Mouse (Mus musculus): ENCODE results near the gene Gadl1.

The Gadl1 gene

DNA sequence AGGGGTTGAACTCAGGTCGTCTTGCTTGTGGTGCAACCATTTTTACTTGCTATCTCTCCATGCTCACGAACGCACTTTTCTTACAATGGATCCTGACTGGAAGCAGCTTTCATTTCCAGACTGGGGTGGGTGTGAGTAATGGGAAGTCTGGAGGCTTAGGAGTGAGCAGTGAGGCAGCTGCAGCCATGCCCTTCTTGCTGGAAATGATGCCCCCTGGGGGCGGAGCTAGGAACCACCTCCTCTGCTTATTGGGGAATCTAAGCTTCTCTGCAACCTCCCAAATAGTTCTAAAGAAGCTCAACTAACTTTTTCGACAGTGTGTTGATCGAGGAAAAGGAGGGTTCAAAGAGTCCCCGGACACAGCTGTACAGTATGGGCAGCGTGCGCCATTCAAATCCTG is 179.7 kb downstream of the Gadl1 start:
- DNase-seq (ENCODE audit: low spot score): no peak

DNA sequence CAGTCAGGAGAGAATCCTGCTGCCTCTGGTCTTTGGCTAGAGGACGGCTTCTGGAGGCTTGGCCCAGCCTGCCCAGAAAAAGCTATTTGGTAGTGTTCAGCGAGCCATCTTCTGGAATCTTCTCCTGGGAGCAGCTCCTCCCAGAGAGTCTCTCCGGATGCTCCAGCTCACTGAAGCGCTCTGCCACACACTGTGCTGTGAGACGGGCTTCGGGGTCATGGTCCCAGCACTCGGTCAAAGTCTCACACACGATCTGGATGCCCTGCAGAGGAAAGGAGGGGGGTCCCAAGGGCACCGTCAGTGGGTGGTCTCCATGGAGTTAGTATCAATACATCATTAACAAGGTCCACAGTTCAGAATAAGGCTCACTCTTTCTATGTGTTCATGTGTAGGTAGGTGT is 181.0 kb downstream of the Gadl1 start:
- DNase-seq (ENCODE audit: low spot score): no peak

DNA sequence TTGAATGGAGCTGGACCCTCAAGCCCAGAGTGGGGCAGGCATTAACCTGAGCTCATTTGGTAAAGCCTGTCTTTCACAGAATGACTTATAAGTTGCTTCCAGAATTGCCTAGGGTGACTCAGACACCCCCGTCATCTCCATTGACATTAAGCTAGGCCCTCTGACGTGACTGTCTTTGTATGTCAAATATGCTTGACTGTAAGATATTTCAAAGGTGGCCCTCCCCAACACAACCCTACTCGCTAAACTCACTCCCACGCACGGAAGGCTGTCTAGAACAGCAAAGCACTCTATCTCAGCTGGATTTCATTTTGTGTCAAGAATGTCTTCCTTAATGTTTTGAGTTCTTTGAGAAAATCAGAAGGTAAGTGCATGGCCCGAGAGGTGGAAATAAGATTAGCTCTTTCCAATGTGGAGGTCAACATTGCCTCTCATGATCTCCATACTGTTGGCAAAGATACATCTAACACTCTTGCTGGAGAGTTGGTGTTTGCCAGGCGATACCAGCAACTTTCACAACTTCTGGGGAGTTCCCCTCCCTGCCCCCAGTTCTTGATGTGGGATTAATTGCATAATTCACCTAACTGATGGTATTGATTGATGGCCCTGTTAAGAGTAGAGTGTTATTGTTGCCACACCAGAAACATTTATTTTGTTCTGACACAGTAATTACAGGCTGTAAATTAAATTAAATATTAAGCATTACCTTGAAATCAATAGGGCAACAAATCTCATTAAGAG is 182.0 kb downstream of the Gadl1 start:
- DNase-seq (ENCODE audit: low spot score): no peak

DNA sequence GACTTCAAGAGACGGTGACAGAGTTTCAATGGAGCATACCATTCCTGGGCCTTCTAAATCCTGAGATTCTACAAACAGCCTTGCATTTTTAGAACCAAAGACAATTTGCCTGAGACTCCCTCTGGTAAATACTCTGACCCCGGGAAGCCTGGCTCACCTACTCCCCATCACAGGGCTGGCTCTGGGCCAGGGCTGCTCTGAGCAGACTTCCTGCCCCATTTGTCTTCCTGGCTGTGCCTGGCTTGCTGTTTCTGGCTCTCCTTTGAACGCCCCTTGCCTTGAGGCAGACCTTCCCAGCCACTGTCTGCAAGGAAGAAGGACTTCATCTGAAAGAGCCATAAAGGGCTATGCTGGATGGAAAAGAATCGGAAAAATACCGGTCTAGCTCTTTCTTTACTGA is 182.7 kb downstream of the Gadl1 start:
- DNase-seq (ENCODE audit: low spot score): no peak

DNA sequence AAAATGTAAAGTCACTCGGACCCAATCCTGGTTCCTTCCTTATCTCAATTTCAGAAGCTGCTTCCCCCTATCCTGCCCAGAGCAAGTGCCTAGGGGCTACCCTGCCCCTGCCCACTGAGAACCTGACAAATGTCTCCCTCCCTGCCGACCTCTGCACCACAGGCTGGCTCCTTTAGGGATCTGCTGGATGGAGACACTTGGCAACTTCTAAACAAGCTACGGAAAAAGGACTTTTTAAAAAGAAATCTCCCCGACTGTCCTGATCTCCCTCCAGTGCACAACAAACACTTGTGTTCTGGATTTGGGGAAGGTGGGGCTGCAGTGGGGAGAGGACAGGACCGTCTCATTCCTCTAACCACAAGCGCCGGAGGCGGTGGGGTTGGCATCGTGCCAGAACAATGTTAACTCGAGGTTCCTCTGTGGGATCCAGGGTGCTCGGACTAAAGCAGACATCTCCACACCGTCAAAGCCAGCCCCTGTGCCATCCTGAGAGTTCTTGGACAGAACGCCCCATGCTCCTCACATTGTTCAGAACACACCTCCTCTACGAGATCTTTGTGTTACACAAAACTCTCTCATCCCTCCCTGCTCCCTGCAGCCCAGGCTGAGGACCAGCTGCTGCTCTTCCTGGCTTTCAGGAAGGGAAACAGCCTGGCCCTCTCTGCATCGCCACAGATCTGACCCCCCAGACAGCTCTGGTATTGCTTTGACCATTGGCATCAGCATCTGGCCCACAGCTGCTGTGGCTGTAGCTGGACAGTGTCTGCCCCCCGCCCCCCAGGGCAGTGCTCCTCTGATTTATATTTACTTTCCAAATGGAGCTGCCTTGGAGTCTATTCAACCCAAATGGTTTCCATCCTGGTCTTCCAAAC is 189.7 kb downstream of the Gadl1 start:
- DNase-seq (ENCODE audit: low spot score): no peak

DNA sequence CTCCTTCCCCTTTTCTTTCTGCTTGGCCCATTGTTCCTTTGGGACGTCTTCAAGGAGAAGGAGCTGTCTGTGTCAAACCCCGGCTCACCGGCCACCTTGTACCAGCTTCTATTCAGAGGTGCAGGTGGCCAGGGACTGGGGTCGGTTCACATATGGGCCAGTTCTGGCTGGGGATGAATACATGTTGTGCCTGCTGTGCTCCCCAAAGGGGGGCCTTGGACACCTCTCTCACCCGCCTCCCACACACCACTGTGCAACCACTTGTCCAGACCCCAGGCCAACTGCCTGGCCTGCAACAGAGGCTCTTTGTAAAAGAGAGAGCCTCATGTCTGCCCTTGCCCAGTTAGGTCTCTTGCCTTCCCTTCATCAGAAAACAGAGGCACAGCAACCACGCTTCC is 190.3 kb downstream of the Gadl1 start:
- no peak for DNase-seq (ENCODE audit: low spot score)

DNA sequence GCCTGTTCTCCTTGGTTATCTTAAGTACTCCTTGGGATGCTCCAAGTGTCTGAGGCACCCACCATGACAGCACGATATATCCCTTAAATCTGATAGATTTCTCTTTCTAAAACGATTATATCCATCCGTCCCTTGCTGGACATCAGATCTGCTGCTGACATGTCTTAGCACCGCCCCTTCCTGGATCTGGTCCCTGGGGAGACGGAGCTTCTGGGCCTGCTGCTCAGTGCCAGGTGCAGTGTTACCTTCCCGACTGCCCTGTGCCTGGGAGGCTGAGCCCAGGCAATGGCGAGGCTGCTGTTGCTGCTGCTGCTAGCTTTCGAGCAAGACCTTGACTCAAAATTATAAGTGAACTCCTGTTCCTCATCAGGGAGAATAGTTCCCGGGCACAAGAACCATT is 190.8 kb downstream of the Gadl1 start:
- DNase-seq (ENCODE audit: low spot score): no peak

DNA sequence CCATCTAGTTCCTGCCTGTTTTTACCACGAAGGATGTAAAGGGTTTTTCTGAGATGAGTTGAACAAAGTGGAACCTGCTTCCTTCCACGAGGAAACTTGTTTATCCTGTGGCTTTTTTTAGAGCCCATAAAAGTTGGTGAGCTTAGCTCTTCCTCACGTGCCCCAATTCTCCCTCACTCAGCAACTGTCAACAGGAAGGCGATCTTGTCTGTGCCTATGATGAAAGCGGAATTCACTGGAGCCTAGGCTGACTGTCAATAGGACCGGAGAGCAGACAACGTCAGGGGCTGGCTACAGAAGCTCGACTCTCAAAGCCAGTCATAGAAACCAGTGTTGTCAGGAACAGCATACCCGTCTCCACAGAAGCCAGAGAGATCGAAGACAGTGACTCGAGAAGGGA is 192.6 kb downstream of the Gadl1 start:
- no peak for DNase-seq (ENCODE audit: low spot score)

DNA sequence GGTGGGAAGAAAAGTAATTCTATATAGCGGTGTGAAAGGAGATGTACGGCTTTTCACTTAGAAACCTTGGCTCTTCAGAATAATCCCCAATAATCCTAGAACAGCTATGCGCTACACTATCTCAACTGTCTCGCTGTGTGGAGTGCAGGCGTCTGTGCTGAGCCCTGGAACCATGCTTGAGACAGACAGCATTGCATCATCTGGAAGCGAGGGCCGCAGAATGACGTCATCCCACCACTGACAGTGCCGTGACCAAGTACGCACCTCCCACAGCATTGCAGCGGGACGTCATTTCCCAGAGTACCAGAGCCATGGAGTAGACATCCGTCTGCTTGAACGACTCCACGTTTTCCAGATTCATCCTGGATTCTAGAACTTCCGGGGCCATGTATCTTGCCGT is 195.5 kb downstream of the Gadl1 start:
- DNase-seq (ENCODE audit: low spot score): no peak

DNA sequence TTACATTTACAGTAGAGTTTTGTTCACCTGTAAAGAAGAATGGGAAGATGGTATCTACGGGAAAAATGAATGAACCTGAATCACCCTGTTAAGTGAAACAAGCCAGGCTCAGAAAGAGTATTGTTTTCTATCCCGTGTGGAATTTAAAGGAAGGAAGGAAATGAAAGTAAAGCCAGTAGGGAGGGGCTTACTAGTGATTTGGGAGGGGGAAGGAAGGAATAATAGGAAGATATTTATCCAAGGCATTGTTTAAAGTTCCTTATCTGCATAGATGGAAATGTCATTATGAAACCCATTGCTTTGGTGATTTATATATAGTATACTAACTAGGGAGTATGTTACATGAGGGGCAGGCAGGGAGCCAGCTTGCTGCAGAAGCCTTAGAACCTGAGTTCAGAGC is 199.5 kb downstream of the Gadl1 start:
- no peak for DNase-seq (ENCODE audit: low spot score)

DNA sequence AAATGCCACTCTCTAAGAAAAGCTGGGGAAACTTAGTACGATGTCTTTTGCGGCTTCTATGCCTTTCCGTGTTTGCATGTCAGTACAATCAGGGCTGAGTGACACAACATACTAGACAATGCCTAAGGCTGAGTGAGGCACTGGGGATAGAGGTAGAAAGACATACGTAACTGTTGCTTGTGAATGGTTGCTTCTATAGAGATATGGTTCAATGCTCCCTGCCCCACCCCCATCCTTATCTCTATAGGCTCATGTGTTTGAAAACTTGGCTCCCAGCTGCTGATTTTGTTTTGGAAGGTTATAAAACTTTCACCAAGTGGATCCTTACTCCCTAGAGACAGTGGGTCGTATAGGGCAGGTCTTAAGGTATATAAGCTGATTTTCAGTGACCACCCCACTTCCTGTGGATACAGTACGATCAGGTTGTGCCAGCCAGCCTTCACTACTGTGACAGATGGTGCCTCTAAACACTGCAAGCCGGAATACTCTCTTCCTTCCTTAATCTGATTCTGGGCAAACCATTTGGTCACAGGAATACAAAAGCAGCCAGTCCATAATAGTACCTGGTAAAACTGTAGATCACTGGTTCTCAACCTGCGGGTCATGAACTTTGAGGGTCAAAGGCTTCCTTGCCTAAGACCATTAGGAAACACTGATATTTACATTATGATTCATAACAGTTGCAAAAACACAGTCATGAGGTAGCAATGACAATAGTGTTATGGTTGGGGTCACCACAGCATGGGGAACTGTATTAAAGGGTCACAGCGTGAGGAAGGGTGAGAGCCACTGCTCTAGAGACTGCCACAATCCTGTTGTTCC is 202.1 kb downstream of the Gadl1 start:
- DNase-seq (ENCODE audit: low spot score): no peak

DNA sequence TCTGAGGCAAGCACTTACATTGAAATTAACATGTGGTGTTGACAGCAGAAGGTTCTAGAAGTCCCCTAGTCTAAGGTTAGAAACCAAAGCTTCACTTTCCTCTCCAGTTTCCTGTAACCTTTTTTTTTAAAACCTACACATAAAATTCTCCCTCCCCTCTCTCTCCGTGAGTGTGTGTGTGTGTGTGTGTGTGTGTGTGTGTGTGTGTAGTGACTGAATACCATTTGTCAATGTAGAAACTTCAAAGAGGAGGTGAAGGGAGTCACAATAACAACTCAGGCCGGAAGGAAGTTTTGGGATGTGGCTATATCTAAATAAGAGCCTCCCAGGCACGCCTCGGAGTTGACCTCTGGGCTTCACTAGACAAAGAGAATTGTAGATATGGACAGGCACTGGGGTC is 205.1 kb downstream of the Gadl1 start:
- no peak for DNase-seq (ENCODE audit: low spot score)

DNA sequence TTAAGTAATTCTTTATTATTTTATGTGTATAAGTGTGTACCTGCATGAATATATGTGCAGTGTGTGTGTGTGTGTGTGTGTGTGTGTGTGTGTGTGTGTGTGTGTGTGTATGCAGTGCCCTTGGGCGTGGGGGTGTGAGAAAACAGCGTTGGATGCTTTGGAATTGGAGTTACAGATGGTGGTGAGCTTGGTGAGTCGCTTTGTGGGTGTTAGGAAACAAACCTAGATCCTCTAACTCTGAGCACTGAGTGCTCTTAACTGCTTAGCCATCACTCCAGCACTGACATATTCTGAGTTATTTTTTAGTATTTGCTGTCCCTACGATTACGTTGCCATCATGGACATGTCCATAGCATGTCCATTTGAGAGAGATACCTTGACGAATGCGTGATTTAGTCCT is 206.6 kb downstream of the Gadl1 start:
- DNase-seq (ENCODE audit: low spot score): no peak

DNA sequence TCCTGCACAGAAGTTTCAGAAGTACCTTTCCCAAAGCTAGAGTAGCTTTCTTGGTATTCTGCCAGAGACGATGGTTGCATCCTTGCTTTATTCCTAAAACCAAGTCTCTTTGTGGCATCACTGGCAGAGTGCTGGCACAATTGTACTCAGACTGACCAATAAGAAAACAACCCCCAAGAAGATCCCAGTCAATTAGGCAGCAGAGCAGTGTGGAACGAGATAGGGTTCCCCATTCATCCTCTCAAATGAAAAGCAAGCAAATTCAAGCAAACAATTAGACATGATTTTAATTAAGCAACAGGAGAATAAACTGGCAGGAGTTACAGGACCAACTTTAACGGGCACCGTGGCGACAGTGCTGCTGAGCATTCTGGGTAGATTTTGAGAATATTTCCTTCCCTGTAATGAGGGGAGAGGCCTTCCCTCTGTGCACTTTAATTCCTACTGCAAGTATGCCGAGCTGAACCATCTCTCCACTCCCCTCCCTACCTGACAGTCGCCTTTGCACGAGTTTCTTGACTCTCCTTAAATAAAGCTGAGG is 209.1 kb downstream of the Gadl1 start:
- no peak for DNase-seq (ENCODE audit: low spot score)

DNA sequence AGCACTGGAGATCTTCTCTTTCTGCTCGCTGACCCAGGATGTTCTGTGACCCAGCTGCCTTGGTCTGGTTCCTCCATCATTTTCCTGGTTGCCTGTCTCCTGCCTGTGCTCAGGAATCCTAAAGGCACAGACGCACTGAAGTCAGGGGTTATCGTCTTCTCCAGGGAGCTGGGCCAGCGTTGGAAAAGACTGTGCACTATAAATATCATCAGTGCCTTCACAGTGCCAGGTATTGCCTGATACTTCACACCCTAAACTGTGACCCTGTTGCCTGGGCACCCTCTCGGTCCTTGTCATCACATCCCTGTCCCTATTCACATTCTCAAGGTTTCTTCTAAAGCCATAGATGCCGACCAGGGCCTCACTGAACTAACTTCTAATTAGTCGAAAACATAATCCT is 210.7 kb downstream of the Gadl1 start:
- DNase-seq (ENCODE audit: low spot score): no peak

DNA sequence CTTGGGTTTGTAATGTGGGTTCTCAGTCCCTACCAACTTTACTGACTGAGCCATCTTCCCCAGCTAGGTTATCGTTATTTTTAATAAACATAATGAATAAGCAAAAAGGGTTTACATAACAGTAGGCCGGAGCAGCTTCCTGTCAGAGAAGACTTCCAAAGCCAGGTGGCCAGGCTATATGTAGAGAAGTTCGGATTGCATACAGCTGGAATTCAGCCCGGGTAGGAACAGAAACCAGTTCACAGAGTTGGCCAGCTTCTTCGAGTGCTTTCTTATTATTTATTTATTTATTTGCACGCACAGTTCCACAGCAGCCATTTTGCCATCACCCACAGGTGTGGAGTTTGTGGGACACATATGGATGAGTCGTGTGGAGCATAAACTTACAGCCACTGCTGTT is 212.2 kb downstream of the Gadl1 start:
- no peak for DNase-seq (ENCODE audit: low spot score)

DNA sequence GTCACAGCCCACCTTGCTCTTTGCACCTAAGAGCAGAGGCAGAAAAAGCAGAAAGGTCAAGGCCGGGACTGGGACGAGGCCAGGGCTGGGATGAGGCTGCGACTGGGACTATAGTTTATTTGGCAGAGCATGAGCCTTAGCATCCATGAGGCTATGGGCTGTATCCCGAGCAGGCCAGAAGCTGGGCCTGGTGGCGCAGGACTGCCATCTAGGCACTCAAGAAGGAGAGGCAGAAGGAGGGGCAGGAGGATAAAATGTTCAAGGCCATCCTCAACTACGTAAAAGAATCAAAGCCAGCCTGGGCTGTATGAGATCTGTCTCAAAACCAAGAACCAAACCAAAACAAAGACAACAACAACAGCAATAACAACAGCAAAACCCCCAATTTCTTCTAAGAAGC is 213.3 kb downstream of the Gadl1 start:
- DNase-seq (ENCODE audit: low spot score): no peak

DNA sequence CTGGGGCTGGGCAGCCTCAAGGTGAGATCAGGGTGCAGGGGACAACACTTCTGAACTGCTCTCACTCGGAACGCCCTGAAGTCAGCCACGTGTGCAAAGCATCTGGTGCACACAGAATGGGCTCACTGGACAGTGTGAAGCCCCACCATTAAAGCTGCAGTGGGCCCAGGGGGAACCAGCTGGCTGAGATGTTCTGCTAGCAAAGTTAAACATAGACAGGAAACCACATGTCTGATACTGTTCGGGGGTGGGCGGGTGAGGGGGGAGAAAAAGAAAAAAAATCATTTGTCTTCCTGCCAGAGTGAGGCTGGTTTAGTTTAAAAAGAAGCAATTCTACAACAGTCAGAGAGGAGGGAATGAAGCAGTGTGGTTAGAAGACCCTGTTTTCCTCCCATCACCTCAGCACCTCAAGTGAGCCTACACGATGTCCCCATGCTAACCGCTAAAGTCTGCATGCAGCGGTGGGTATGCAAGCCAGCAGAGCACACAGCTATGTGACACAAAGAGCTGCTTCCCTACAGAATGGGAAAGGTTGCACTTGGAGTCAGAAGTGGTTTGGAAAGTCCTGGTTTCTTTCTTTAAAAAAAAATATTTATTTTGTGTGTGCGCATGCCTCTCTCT is 213.8 kb downstream of the Gadl1 start:
- DNase-seq (ENCODE audit: low spot score): no peak

Measured in urinary bladder, postnatal 10 days (tissue).